Mouse (Mus musculus) neutrophil, adult 5-6 weeks (primary cell): Measurements from ENCODE around the gene Selenon. TPM values are rescaled to one million over a fixed set of nuclear protein-coding genes. Genes with fewer than 3 reads are reported as not detected.
A peak's percentile ranks its signal among the peaks of the same experiment; 100 is the strongest.
"Not testable (repeated sequence)": the region's sequence is repeated elsewhere in the genome, so short reads cannot be mapped to it uniquely, and the experiment has no call there.

Experiments used
- ATAC-seq: fragments of 151-379, 151-347 bp; 2 replicates; pipeline ENCODE4 v1.8.0; 2017; ENCODE audit warnings: mild to moderate bottlenecking, moderate TSS enrichment; ENCODE audit not compliant: insufficient number of reproducible peaks, poor library complexity, low FRiP score, severe bottlenecking; ENCODE audit errors: extremely low read depth
- total RNA-seq: library from RNA; stranded (forward); fragments of 200-1000 nt; gene quantifications from 2 replicates; pipeline ENCODE4 v1.2.3, GENCODE M21; 2017

Selenon gene
- total RNA-seq, 1 experiment from 2014 or later, result 44.3 TPM

- ATAC-seq, result no peak
Observed at GRCm38 (mm10) chr4:134517719-134518118, 34.2 kb downstream of the Selenon start.

GRCm38 (mm10) chr4:134516981-134517380 lies 35.0 kb downstream of the Selenon start:
- no peak for ATAC-seq

DNA sequence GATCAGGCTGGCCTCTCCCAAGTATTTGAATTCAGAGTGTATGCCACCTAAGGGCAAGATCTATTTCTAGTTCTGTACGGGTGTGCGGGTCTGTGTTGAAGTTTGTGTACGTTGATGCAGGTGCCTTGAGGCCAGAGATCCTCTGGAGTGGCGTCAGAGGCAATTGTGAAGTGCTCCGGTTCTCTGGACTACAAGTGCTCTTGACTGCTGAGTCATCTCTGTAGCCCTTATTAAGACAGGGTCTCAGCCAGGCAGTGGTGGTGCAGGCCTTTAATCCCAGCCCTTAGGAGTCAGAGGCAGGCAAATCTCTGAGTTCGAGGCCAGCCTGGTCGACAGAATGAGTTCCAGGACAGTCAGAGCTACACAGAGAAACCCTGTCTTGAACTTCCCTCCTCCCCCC lies 36.4 kb downstream of the Selenon start:
- no peak for ATAC-seq

- no peak for ATAC-seq
Observed at GRCm38 (mm10) chr4:134514309-134514930, 37.5 kb downstream of the Selenon start.

- ATAC-seq, result no peak
Observed at GRCm38 (mm10) chr4:134512798-134513197, 39.2 kb downstream of the Selenon start.

GRCm38 (mm10) chr4:134511730-134512129 lies 40.2 kb downstream of the Selenon start:
- no peak for ATAC-seq

- peak; percentile 80 for ATAC-seq
Observed at GRCm38 (mm10) chr4:134510845-134511411, 41.0 kb downstream of the Selenon start, which contains the start of gene Aunip. Gene Aunip, plus strand, starts transcription at chr4:134510999.

DNA sequence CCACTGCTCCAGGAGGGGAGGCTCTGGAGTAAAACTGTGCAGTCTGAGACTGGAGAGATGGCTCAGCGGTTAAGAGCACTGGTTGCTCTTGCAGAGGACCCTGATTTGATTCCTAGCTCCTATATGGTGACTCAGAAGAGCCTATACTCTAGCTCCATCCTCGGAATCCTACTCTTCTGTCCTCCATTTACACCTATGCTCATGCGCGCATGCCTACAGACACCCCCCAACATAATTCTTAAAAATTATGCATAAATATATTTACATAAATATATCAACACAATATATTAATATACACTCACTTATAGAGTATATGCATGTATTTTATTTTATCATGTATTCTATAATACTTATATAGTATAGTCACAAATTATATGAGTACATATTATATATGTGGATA lies 41.6 kb downstream of the Selenon start:
- no peak for ATAC-seq

DNA sequence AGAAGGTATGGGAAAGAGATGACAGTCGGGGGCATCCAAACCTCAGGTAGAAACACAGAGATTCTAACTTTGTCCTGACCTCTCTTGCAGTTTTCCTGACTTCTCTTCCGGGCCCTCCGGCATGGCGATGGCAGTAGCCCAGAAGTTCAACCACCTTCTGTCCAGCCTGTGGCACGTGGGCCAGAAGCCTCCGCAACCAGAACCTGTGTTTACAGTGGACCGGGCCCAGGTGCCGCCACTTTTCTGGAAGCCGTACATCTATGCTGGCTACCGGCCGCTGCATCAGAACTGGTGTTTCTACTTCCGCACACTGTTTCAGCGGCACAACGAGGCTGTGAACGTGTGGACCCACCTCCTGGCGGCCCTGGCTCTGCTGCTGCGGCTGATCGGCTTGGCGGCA lies 45.3 kb downstream of the Selenon start:
- no peak for ATAC-seq

DNA sequence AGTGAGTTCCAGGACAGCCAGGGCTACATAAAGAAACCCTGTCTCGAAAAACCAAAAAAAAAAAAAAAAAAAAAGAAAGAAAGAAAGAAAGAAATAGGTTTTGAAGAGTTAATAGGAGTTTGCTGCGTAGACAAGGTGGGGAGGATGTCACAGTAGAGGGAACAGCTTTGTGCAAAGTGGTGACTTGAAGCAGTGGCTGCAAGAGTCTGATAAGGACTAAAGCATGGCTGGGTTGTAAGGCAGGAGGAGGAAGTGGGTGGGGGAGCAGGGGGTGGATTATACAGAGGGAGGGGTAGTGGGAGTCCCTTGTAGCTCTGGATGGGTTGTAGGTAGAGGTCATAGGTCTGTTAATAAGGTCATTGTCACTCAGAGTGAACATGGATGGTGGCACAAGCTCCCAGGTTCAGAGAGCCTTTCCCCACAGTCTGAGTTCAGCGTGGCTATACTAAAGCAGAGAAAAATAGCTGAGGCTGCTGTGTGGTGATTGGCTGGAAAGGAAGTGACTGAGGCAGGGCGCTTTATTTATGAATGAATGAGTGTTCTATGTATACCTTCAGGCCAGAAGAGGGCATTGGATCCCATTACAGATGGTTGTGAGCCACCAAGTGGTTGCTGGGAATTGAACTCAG lies 45.9 kb downstream of the Selenon start:
- no peak for ATAC-seq

DNA sequence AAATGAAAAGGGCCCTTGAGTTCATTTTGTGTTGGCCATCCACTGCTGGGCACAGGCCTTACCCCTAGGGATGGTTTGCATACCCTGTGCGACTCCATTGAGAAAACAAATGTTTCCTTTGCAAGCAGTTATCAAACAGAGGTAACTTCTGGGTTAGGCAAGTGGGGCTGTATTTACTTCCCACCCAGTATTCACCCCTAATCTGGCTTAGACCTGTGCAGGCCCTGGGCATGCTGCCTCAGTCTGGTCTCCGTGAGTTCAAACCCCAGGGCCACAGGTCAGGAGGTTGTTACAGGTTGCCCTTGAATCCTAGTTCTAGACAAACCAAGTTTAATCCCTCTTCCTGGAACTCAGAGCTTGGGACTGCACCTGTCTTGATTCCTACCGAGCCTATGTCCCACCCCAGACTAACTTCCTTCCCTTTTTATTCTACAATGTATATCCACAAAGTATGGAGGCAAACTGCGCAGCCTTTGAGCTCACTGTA lies 46.6 kb downstream of the Selenon start:
- ATAC-seq, result no peak

DNA sequence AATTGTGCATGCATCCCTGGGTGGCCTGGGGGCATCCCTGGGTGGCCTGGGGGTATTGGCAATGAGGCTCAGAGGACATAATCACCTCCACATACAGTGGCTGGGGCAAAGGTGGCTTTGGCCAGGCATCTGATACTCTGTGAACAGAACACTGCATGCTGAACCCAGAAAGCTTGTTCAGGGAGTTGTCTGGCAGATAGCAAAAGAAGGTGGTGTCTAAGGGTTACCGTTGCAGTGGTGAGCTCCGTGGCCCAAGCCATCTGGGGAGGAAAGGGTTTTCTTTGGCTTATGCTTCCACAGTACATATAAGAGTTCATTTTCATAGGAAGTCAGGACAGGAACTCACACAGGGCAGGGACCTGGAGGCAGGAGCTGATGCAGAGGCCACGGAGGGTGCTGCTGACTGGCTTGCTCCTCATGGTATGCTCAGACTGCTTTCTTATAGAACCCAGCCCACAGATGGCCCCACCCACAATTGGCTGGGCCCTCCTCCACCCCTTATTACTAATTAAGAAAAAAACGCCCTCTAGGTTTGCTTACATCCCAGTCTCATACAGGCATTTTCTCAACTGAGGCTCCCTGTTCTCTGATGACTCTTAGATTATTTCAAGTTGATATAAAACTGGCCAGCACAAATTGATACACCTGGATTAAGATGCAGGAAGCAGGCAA lies 48.1 kb downstream of the Selenon start:
- ATAC-seq, result no peak

- ATAC-seq, result no peak
Observed at GRCm38 (mm10) chr4:134501095-134501494, 50.9 kb downstream of the Selenon start.

GRCm38 (mm10) chr4:134498983-134499382 lies 53.0 kb downstream of the Selenon start:
- ATAC-seq, result not testable (repeated sequence)

DNA sequence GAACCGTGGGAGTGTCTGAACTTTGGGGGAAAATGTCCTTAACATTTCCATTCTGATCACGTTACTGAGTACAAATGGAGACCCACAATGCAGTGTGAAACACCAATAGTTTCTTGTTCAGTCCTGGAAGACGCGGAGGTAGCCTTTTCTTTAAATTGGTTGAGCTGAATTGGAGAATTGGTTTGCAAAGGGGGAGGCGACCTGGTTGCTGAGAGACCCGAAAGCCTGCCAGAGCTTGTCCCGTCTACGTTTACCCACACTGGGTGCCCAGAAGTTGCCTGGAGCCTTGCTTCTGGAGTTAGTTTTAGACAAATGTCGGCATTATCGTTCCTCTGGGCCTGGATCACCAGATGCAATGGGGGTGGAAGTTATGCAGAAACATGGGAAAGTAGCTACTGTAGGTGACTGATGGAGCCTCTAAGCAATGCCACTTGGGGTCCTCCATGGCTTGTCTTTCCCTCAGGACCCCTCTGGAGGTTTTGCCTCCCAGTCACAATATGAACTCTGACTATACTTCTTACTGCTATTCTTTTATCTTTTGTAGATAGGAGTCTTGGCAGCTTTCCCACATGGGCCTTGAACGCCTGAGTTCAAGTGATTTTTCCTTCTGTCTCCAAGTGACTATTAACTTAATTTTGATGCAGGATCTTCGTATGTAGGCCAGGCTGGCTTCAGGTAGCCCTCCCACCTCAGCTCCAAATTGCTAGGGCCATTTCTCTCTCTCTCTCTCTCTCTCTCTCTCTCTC lies 53.8 kb downstream of the Selenon start:
- no peak for ATAC-seq

- no peak for ATAC-seq
Observed at GRCm38 (mm10) chr4:134497223-134497622, 54.7 kb downstream of the Selenon start.

DNA sequence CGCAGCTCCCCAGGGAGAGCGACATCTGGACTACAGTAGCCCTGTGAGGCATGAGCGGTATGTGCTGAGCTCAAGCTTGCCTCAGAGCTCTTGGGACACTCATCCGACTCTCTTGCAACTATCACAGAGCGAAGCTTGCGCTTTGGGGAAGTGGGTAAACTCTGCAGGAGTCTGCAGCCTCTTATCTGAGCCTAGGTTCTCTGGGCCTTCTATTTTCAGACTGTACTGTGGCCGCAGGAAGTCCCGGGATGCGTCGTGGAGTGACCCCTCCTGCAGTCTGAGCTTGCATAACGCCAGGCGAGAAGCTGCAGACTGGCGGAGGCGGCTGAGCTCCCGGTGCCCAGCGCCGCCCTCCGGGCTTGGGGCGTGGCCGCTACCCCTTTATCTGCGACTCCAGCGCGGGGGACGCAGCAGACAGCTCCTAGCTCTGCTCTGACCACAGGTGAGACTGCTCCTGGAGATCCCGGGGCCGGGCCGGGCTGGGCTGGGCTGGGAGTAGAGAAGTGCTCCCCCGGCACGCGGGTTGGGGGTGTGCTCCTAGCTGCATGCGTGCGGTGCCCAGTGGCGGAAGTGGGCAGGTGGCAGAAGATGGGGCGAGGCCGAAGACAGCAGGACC lies 55.3 kb downstream of the Selenon start, which contains the start of gene Paqr7:
Paqr7 (plus strand) TSS at position 103 of the 616 bp plus-strand sequence.
- peak; percentile 40 for ATAC-seq

DNA sequence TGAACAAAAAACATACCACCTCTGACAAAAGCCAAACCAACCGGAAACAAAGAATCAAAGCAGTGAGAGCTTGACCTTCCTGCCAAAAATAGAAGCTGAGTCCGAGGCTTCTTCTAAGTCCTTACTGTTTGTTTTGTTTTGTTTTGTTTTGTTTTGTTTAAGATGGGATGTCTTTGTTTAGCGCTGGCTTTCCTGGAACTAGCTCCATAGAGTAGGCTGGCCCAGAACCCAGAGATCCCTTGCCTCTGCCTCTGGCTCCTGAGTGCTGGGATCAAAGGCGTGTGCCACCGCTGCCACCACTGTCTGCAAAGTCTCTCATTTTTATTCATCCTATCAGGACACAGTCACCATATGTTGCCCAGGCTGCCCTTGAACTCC lies 56.4 kb downstream of the Selenon start:
- no peak for ATAC-seq
